Mouse (Mus musculus) cortical plate, adult 2 months (tissue): ENCODE results near the gene Myl12a.

ENCODE experiments used
- CTCF ChIP-seq: fragments of 200-500 bp; IDR thresholded peaks from 2 replicates; pipeline ENCODE4 v1.5.1; 2011; ENCODE audit warnings: mild to moderate bottlenecking, control low read depth, low read length; ENCODE audit not compliant: insufficient read depth; ENCODE audit errors: extremely low read depth
- POLR2A ChIP-seq: fragments of 200-500 bp; IDR thresholded peaks from 2 replicates; pipeline ENCODE4 v1.6.1; 2011; ENCODE audit warnings: mild to moderate bottlenecking, low read length, control low read depth; ENCODE audit not compliant: insufficient read depth; ENCODE audit errors: extremely low read depth

GRCm38 (mm10) chr17:70993385-70993807, 9.3 kb downstream of the Myl12a start:
- no peak for TF ChIP-seq CTCF
- TF ChIP-seq POLR2A: no peak
